Comparison of ENCODE assay signal across 8 mouse cellular contexts in genomic region chr17:15824337-15824736, GRCm38 (mm10). TPM values are rescaled to one million over a fixed set of nuclear protein-coding genes. Genes with fewer than 3 reads are reported as not detected.
DNase-seq lines count a peak whose midpoint lies in the region; ATAC-seq and TF ChIP-seq lines count a peak whose summit lies in the region.
"Had no signal": no experiment of that assay in that cellular context is flagged by ENCODE, and none has a peak within 500 bp of the region (broad histone marks: within the 10 kb centered on the region; RNA-seq: fewer than 3 reads in every experiment).

No protein-coding gene starts in this region.

- H3K4me1 ChIP-seq in lung, embryonic 14.5 days (ENCODE audit: insufficient read depth), result peaks cover 8% of the 10 kb centered on the region; the same call in 1 of the 2 replicates
- H3K4me1 ChIP-seq in forebrain, embryonic 12.5 days, result peaks cover 51% of the 10 kb centered on the region
- peaks cover 39% of the 10 kb centered on the region for H3K4me1 ChIP-seq in limb, embryonic 15.5 days
- peaks cover 37% of the 10 kb centered on the region for H3K4me1 ChIP-seq in stomach, embryonic 16.5 days (ENCODE audit: control insufficient read depth, insufficient read depth, low read length)

- H3K27ac ChIP-seq in lung, embryonic 14.5 days (ENCODE audit: low read depth), result peak overlapping the region; percentile 18; the same call in 1 of the 2 replicates
- H3K27ac ChIP-seq in forebrain, embryonic 12.5 days, result peak overlapping the region; percentile 63
- H3K27ac ChIP-seq in limb, embryonic 15.5 days, result peak overlapping the region; percentile 54
- H3K27ac ChIP-seq in stomach, embryonic 16.5 days (ENCODE audit: low read length), result peak overlapping the region; percentile 97

- H3K9ac ChIP-seq in lung, embryonic 14.5 days, result peak overlapping the region; percentile 92; the same call in 1 of the 2 replicates
- peak overlapping the region; percentile 97 for H3K9ac ChIP-seq in forebrain, embryonic 12.5 days
- H3K9ac ChIP-seq in limb, embryonic 15.5 days, result no peak overlapping the region
- peak overlapping the region; percentile 99 for H3K9ac ChIP-seq in stomach, embryonic 16.5 days (ENCODE audit: low read length)

- H3K9me3 ChIP-seq in lung, embryonic 14.5 days (ENCODE audit: low read depth, low read length), result no peaks in the 10 kb centered on the region
- no peaks in the 10 kb centered on the region for H3K9me3 ChIP-seq in forebrain, embryonic 12.5 days
- H3K9me3 ChIP-seq in limb, embryonic 15.5 days, result no peaks in the 10 kb centered on the region
- H3K9me3 ChIP-seq in stomach, embryonic 16.5 days (replicated peaks; ENCODE audit: control insufficient read depth, low read length), result no peaks in the 10 kb centered on the region

- WGBS in lung, embryonic 14.5 days, result 38% methylated on average over 11 of the region's 11 CpGs
- WGBS in forebrain, embryonic 12.5 days, result 50% methylated on average over 11 of the region's 11 CpGs
- WGBS in limb, embryonic 15.5 days, result 15% methylated on average over 11 of the region's 11 CpGs
- WGBS in stomach, embryonic 16.5 days, result 33% methylated on average over 11 of the region's 11 CpGs

- H3K4me2 ChIP-seq in lung, embryonic 14.5 days, result peak overlapping the region; percentile 85
- peak overlapping the region; percentile 82 for H3K4me2 ChIP-seq in forebrain, embryonic 12.5 days
- peak overlapping the region; percentile 83 for H3K4me2 ChIP-seq in limb, embryonic 15.5 days
- peak overlapping the region; percentile 80 for H3K4me2 ChIP-seq in stomach, embryonic 16.5 days (ENCODE audit: low read depth, low read length)

- peak overlapping the region; percentile 95 for H3K4me3 ChIP-seq in lung, embryonic 14.5 days (ENCODE audit: low read depth, low read length)
- peak overlapping the region; percentile 97 for H3K4me3 ChIP-seq in forebrain, embryonic 12.5 days (replicated peaks)
- H3K4me3 ChIP-seq in limb, embryonic 15.5 days, result peak overlapping the region; percentile 91
- peak overlapping the region; percentile 98 for H3K4me3 ChIP-seq in stomach, embryonic 16.5 days (replicated peaks; ENCODE audit: low read length)

- peaks cover 10% of the 10 kb centered on the region; the same call in 1 of the 2 replicates for H3K36me3 ChIP-seq in lung, embryonic 14.5 days (ENCODE audit: insufficient read depth)
- H3K36me3 ChIP-seq in forebrain, embryonic 12.5 days (replicated peaks), result peaks cover 19% of the 10 kb centered on the region
- H3K36me3 ChIP-seq in limb, embryonic 15.5 days, result no peaks in the 10 kb centered on the region
- H3K36me3 ChIP-seq in stomach, embryonic 16.5 days (ENCODE audit: control insufficient read depth, insufficient read depth, low read length), result no peaks in the 10 kb centered on the region

- no peaks in the 10 kb centered on the region for H3K27me3 ChIP-seq in lung, embryonic 14.5 days (ENCODE audit: insufficient read depth, low read length)
- no peaks in the 10 kb centered on the region for H3K27me3 ChIP-seq in forebrain, embryonic 12.5 days
- no peaks in the 10 kb centered on the region for H3K27me3 ChIP-seq in limb, embryonic 15.5 days
- H3K27me3 ChIP-seq in stomach, embryonic 16.5 days (ENCODE audit: control insufficient read depth, insufficient read depth, low read length), result no peaks in the 10 kb centered on the region

- TF ChIP-seq CTCF in lung, embryonic 14.5 days (IDR thresholded peaks at IDR 0.05; ENCODE audit: low read depth), result no peak

- peak; percentile 41 for DNase-seq in lung, embryonic 14.5 days
- no peak for DNase-seq in lung, adult 18-20 months
- DNase-seq in thymus, postnatal 25 days, result no peak
- DNase-seq in right cerebral cortex, postnatal 14 days, result no peak
- DNase-seq: kidney, postnatal 25 days had no signal

- no peak for ATAC-seq in lung, embryonic 14.5 days (ENCODE audit: insufficient read depth)
- no peak for ATAC-seq in forebrain, embryonic 12.5 days (ENCODE audit: low FRiP score)
- ATAC-seq in limb, embryonic 15.5 days (ENCODE audit: insufficient number of reproducible peaks, low FRiP score, low TSS enrichment, low read depth), result no peak
- ATAC-seq in stomach, embryonic 16.5 days (ENCODE audit: insufficient read depth, low FRiP score), result no peak

RNA-seq across cellular contexts. Expression of gene Rgmb, which starts 6.5 kb away (rescaled TPM):
- 17.6 and 18.9 TPM in 2 replicates for polyA plus RNA-seq in lung, embryonic 14.5 days (2014; fragmentation: Nextera tagmentation; extraction: Ambion mirVana)
- polyA plus RNA-seq in forebrain, embryonic 12.5 days (2016; fragmentation: Nextera tagmentation; extraction: Ambion mirVana), result 65.1 and 70.8 TPM in 2 replicates
- polyA plus RNA-seq in limb, embryonic 15.5 days (2015; fragmentation: Nextera tagmentation; extraction: Ambion mirVana), result 20.5 and 21.8 TPM in 2 replicates
- polyA plus RNA-seq in stomach, embryonic 16.5 days (2015; fragmentation: Nextera tagmentation; extraction: Ambion mirVana), result 30.3 and 36.6 TPM in 2 replicates

Comparison
In these comparisons a context has a peak if more than half of its experiments do, and no peak if none do; other contexts are left out.
1. H3K27ac ChIP-seq: peak in every context shown above with its lines; median percentile 97 in stomach, embryonic 16.5 days; 63 in forebrain, embryonic 12.5 days; 54 in limb, embryonic 15.5 days; 18 in lung, embryonic 14.5 days.